Mouse (Mus musculus) G1E-ER4 (cell line): Measurements from ENCODE around the gene Crtc2. TPM values are rescaled to one million over a fixed set of nuclear protein-coding genes. Genes with fewer than 3 reads are reported as not detected.

Experiments used
- GATA1 ChIP-seq: IDR thresholded peaks from one replicate; pipeline ENCODE4 v1.8.0; 2012; ENCODE audit warnings: low read length, inconsistent platforms
- polyA plus RNA-seq: library from polyadenylated mRNA; stranded (reverse); fragments of >175 nt; gene quantifications from 2 replicates; pipeline ENCODE4 v1.2.3, GENCODE M21; 2012

The Crtc2 gene
- polyA plus RNA-seq, 1 experiment, result 40.3 TPM

GRCm38 (mm10) chr3:90231075-90231474, 22.9 kb upstream of the Crtc2 start:
- no peak for TF ChIP-seq GATA1

GRCm38 (mm10) chr3:90231507-90232333, 22.2 kb upstream of the Crtc2 start, which contains the start of gene Jtb:
Jtb (plus strand) TSS chr3:90231597.
- no peak for TF ChIP-seq GATA1

GRCm38 (mm10) chr3:90241251-90241650, 12.7 kb upstream of the Crtc2 start:
- TF ChIP-seq GATA1, result no peak

- TF ChIP-seq GATA1, result no peak
These were observed 12.1 kb upstream of the Crtc2 start for GRCm38 (mm10) chr3:90241669-90242358.

- no peak for TF ChIP-seq GATA1
These were observed 10.8 kb upstream of the Crtc2 start, which contains the start of gene Creb3l4 for GRCm38 (mm10) chr3:90242984-90243775. Creb3l4 (minus strand) TSS chr3:90243512.

- TF ChIP-seq GATA1, result no peak
These were observed 8.6 kb upstream of the Crtc2 start for GRCm38 (mm10) chr3:90245406-90245805.

- TF ChIP-seq GATA1, result no peak
These were observed 6.4 kb upstream of the Crtc2 start for GRCm38 (mm10) chr3:90247630-90247959.

- no peak for TF ChIP-seq GATA1
These were observed 5.8 kb upstream of the Crtc2 start, which contains the start of gene Slc39a1 for GRCm38 (mm10) chr3:90247960-90248745. Slc39a1 (plus strand) TSS chr3:90248172.

- TF ChIP-seq GATA1, result no peak
These were observed 5.2 kb upstream of the Crtc2 start for GRCm38 (mm10) chr3:90248746-90249100.

GRCm38 (mm10) chr3:90250791-90251190, 3.2 kb upstream of the Crtc2 start:
- no peak for TF ChIP-seq GATA1

- TF ChIP-seq GATA1, result no peak
These were observed 643 bp downstream of the Crtc2 start for GRCm38 (mm10) chr3:90254419-90255193.

- TF ChIP-seq GATA1, result no peak
These were observed 1.2 kb downstream of the Crtc2 start for GRCm38 (mm10) chr3:90255194-90255565.

- TF ChIP-seq GATA1, result no peak
These were observed 1.9 kb downstream of the Crtc2 start for GRCm38 (mm10) chr3:90255784-90256353.

GRCm38 (mm10) chr3:90256731-90257530, 3.0 kb downstream of the Crtc2 start:
- no peak for TF ChIP-seq GATA1
